Mouse (Mus musculus) T-helper 17 cell (primary cell): ENCODE data around the gene Gm42669.

Experiments used
- in situ Hi-C, 2 experiments: fragments of 300-600 bp; cut with MboI, MseI; formaldehyde crosslinking; loops; 1 replicate in 1 of 2; 2 replicates in 1 of 2; pipeline ENCODE4 v1.15.1; 2025; ENCODE audit warnings: high pct_unique_total_duplicates in 2 of 2

The Gm42669 gene

DNA sequence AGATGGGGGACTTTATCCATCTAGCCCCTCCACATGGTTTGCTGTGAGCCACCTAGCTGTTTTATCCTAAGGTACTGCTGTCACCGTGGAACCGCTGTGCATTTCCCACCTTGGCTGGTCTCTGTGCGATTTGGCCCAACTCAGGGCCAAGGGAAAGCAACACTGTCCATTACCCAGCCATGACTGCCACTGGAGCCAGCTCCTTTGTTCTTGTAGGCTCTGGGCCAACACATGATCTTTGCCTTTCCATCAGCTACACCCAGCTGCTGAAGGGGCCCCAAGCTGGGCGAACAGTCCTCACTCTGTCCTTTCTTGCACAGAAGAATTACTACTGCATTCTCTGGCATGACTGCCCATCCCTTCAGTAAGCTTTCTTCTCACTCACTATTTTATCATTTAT, 11.2 kb downstream of the Gm42669 start:
- in situ Hi-C loops: no loop called here

DNA sequence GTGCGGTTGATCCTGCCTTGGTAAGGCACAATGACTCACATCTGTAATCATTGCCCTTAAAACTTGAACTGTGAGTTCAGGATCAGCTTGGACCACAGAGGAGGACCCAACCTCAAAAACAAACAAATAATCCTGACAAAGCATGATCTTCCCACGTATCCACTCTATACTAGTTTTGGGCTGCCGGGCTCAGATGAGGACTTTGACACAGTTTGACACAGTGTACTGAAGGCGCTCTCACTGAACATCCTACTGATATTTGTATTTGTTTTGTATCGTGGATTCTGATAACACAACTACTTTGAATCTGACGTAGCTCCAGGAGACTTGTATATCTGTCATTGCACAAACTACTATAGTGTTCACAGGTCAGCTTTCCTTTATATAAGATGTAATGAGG, 14.0 kb downstream of the Gm42669 start:
- in situ Hi-C loops: no loop called here

GRCm38 (mm10) chr5:107521897-107522296, 14.5 kb downstream of the Gm42669 start:
- in situ Hi-C loops: no loop called here

DNA sequence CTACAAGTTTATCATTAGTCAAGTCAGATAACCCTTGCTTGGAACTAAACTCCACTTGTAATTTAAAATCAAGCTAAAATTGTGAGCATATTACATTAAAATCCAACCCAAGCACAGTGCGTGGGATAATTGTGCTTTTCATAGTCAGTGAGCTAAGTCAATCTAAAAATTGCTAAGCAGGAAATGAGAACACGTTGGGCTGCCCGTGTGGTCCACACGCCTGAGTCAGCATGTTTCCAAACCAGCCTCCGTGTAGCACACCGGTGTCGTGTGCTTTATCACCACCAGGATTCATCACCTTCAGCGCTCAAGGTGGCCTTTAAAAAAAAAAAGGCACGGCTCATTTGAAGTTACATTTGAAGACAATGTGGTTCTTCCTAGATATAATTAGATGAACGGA, 16.9 kb downstream of the Gm42669 start:
- in situ Hi-C loops: no loop called here

- in situ Hi-C loops: no loop called here
These were observed 21.4 kb downstream of the Gm42669 start for GRCm38 (mm10) chr5:107528856-107529255.

- in situ Hi-C loops: no loop called here
These were observed 26.2 kb downstream of the Gm42669 start for GRCm38 (mm10) chr5:107533590-107533989.

DNA sequence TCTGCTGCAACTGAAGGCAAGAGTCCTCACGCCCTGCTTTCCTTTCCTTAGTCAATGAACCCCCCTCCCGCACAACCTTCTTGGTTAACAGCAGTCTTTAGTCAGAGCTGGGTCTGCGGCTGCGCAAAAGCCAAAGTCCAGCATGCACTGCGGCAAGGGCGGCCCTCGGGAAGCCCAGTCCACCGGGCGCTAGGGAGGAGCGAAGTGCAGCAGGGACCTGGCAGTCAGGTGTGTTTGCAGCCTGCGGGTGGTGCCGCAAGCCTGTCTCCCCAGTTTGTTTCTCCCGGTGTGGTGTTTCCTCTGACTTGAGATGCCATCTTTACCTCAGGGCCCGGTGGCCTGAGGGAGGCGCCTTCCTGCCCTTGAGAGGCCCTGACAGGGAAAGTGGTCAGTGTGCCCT, 27.2 kb downstream of the Gm42669 start, which contains the start of gene 1700028K03Rik:
Gene 1700028K03Rik (plus strand): TSS at position 129 of the 400 bp plus-strand sequence.
- in situ Hi-C loops: no loop called here

DNA sequence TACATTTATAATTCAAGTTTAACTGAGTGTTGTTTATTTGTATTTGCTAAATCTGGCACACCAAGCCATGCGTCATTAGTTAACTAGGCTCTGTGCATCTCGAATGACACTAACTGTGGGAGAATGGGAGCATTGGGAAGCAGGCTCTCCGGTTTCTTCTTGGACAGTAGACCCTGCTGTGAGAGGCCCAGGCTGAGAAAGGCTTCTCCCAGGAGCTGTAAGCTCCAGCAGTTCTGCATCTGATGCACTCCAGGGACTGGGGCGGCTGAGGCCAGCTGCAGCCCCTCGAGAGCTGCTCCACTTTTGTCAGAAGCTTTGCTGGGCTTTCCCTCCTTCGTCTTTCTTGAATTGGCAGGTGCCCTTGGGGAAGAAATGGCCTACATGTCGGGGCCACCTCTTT, 34.3 kb downstream of the Gm42669 start:
- in situ Hi-C loops: no loop called here

- in situ Hi-C loops: no loop called here
These were observed 38.5 kb downstream of the Gm42669 start for GRCm38 (mm10) chr5:107545927-107546326.

GRCm38 (mm10) chr5:107547955-107548354, 40.5 kb downstream of the Gm42669 start:
- in situ Hi-C loops: no loop called here

- in situ Hi-C loops: no loop called here
These were observed 41.0 kb downstream of the Gm42669 start for GRCm38 (mm10) chr5:107548444-107548843.

- in situ Hi-C loops: no loop called here
These were observed 46.9 kb downstream of the Gm42669 start for GRCm38 (mm10) chr5:107554336-107554735.

DNA sequence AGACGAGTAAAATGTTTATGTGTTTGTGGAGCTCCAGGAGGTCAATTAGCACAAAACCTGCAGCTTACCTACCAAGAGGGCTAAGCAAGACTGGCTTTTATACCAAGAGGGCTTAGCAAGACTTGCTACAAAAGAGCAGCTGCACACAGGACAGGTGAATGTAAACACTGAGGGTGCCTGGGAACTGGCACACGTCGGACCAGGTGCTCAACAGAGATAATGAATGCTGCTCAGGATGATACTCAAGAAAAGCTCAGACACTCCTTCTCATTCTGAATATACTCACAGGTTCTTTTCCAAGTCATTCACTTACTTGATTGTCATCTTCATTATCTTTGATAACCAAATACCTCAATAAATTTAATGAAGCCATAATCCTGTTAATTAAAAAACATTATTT, 49.5 kb downstream of the Gm42669 start:
- in situ Hi-C loops: no loop called here

- in situ Hi-C loops: loop anchor here in 1 of 2 experiments (10.0 kb wide), 1 partner anchor 1974 kb away; no protein-coding TSS in a partner anchor
These were observed 61.7 kb downstream of the Gm42669 start for GRCm38 (mm10) chr5:107569148-107569547.

DNA sequence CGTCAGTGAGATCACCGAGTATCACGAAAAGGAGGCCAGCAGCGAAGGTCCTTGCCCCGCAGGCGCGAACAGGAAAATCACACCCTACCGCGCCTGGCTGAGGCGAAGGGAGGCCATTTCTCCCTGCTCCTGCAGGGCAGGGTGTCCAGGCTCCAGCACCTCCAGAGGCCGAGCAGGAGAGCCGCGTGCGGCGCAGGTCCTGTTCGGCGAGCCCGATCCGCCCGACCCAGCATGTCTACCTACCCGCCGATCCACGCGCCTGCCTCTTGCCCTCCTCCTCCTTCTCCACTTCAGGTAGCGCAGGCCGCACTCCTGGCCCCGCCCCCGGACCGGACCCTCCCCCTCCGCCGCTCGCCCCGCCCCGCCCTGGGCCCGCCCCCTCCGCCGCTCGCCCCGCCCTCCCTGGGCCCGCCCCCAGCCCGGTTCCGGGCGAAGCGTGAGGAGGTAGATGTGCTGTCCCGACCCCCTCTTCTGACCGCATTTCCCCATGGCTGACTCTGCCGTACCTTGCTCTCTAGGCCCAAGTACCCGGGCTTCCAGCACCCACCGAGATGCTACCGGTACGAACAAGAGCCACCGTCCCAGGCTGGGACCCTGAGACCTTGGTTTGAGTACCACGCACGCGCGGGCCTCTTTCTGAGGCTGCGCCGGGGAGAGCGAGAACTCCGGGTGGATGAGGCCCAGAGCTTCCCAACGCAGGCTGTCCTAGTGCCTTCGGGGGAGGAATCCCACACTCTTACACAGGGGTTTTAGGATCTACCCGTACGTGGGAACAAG, 90.1 kb downstream of the Gm42669 start, which contains the start of the genes Rpap2 and Glmn:
Gene Rpap2 (plus strand): TSS at position 73 of the 777 bp plus-strand sequence.
Gene Glmn (minus strand): TSS at position 588 of the 777 bp plus-strand sequence.
- in situ Hi-C loops: no loop called here

- in situ Hi-C loops: no loop called here
These were observed 91.0 kb downstream of the Gm42669 start for GRCm38 (mm10) chr5:107598380-107598779.

DNA sequence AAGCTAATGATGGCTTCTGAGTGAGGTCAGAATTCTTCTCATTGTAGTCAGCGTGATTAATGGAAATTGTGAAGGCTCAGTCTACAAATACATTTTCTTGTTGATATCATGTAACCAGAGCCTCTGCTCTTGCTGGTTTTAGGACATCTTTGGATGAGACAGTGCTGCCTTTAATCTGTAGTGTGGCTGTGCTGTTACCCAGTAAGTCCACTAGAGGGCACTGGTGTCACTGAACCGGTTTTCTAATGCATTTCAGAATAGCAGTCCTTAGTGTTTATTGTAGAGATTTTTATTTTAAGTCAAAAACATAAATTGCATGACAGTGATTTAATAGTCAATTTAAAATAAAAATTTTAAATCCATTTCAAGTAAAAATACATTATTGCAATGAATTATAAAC, 103.8 kb downstream of the Gm42669 start:
- in situ Hi-C loops: no loop called here

DNA sequence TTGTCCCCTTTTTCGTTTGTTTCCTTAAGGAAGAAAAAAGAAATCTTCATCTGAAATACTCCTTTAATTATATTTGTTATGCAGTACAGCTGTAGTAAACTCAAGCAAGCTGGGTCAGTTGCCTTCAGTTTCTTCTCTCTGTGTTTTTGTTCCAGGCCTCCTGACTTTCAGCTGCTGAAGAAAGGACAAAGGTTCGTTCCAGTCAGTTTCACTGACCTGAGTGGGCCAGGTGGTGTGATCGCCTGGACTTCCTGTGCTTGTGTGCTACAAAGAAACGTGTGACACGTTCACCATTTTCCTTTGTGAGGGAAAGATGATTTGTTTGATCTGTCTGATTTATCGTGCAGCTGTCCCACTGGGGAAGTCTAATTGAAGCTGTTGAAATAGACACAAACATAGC, 110.6 kb downstream of the Gm42669 start:
- in situ Hi-C loops: loop anchor here in 1 of 2 experiments (5.0 kb wide), 1 partner anchor 104 kb away; no protein-coding TSS in a partner anchor

DNA sequence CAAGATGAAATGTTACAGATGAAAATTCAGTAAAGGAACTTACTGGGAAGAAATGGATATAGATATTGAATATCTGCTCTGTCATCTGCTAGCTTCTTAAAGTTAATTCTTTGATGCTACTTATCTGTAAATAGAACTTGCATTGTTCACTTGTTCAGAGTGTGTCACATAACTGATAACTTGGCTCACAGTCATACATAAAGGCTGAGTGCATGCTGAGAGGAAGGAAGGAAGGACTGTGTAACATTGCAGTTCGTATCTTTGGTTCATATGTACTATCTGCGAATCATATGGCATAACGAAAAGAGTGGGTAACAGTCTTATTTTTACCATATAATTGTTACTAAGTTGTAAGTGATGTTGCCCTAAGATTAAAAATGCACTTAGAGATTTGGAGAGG, 113.9 kb downstream of the Gm42669 start:
- in situ Hi-C loops: no loop called here
